Mouse (Mus musculus): ENCODE data around the gene Ctxn2.

GRCm38 (mm10) chr2:125154294-125154693 is 17.8 kb downstream of the Ctxn2 start:
- TF ChIP-seq POLR2A (IDR thresholded peaks at IDR 0.05; ENCODE audit: borderline replicate concordance, insufficient read depth, low read length) (no peak), CTCF (IDR thresholded peaks at IDR 0.05; ENCODE audit: borderline replicate concordance, insufficient read depth, low read depth, low read length) (no peak)

All from cerebellum, adult 2 months (tissue).